Comparison of ENCODE assay signal across 24 mouse cellular contexts in the genomic region with DNA sequence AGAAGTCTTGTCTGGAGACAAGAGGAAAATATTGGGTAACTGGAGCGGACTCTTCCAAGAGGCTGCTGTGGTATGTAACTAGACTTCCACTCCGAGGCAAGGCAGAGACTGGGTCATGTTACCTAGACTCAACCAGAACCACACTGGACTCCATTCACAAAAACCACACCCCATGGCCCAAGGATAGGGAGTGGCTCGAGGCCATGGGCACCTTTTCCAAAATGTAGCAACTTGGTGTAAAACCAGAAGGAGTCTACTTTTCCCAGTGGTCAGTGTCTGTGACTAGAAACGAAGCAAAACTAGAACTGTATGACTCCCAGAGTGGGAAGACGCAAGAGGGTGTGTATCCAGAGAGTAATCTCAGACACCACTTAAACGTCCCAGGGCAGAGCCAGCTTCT.
DNase-seq lines count a peak whose midpoint lies in the region; ATAC-seq lines count a peak whose summit lies in the region.
"Had no signal": no experiment of that assay in that cellular context is flagged by ENCODE, and none has a peak within 500 bp of the region (broad histone marks: within the 10 kb centered on the region; RNA-seq: fewer than 3 reads in every experiment).

No protein-coding gene starts in this region.

- no peak overlapping the region for H3K27ac ChIP-seq in lung, embryonic 15.5 days
- no peak overlapping the region for H3K27ac ChIP-seq in embryonic facial prominence, embryonic 14.5 days (replicated peaks; ENCODE audit: low read depth, low read length)
- no peak overlapping the region for H3K27ac ChIP-seq in limb, embryonic 13.5 days
- H3K27ac ChIP-seq: embryonic facial prominence, embryonic 15.5 days; forebrain, embryonic 12.5 days; forebrain, embryonic 15.5 days; heart, adult 2 months; heart, embryonic 10.5 days; heart, embryonic 13.5 days; hindbrain, embryonic 12.5 days; hindbrain, embryonic 15.5 days had no signal

- WGBS in lung, embryonic 15.5 days = 82% methylated on average over 6 of the region's 6 CpGs
- WGBS in embryonic facial prominence, embryonic 14.5 days = 82% methylated on average over 6 of the region's 6 CpGs
- WGBS in limb, embryonic 13.5 days = 80% methylated on average over 6 of the region's 6 CpGs

- H3K4me1 ChIP-seq in lung, embryonic 15.5 days = 0 out of 2 replicates have a peak, but pooled peaks cover 2% of the 10 kb centered on the region
- no peaks in the 10 kb centered on the region for H3K4me1 ChIP-seq in embryonic facial prominence, embryonic 14.5 days (ENCODE audit: control insufficient read depth, insufficient read depth, low read length)
- peaks cover 13% of the 10 kb centered on the region for H3K4me1 ChIP-seq in limb, embryonic 13.5 days
- H3K4me1 ChIP-seq: embryonic facial prominence, embryonic 15.5 days; forebrain, embryonic 12.5 days; forebrain, embryonic 15.5 days; heart, embryonic 13.5 days; hindbrain, embryonic 12.5 days; hindbrain, embryonic 15.5 days had no signal

- H3K9me3 ChIP-seq in lung, embryonic 15.5 days = no peaks in the 10 kb centered on the region
- no peaks in the 10 kb centered on the region for H3K9me3 ChIP-seq in embryonic facial prominence, embryonic 14.5 days (ENCODE audit: control insufficient read depth, low read length)
- no peaks in the 10 kb centered on the region for H3K9me3 ChIP-seq in limb, embryonic 13.5 days
- H3K9me3 ChIP-seq: embryonic facial prominence, embryonic 15.5 days; forebrain, embryonic 12.5 days; forebrain, embryonic 15.5 days; heart, embryonic 10.5 days; heart, embryonic 13.5 days; hindbrain, embryonic 12.5 days; hindbrain, embryonic 15.5 days had no signal

- ATAC-seq in lung, embryonic 15.5 days (ENCODE audit: borderline replicate concordance, extremely low read depth, low FRiP score, low TSS enrichment) = 0 out of 2 replicates have a peak, but pooled peaks have one; percentile 46
- ATAC-seq in embryonic facial prominence, embryonic 14.5 days (ENCODE audit: low read depth) = no peak
- ATAC-seq in limb, embryonic 13.5 days (ENCODE audit: low FRiP score, low read depth) = peak; percentile 59; the same call in 1 of the 2 replicates
- ATAC-seq: CD4-positive, CD25-positive, alpha-beta regulatory T cell, adult 4 months; forebrain, embryonic 15.5 days had no signal

- H3K4me3 ChIP-seq in lung, embryonic 15.5 days = no peak overlapping the region
- H3K4me3 ChIP-seq in embryonic facial prominence, embryonic 14.5 days (ENCODE audit: low read depth, low read length) = no peak overlapping the region
- H3K4me3 ChIP-seq in limb, embryonic 13.5 days = no peak overlapping the region
- H3K4me3 ChIP-seq: embryonic facial prominence, embryonic 15.5 days; forebrain, embryonic 12.5 days; forebrain, embryonic 15.5 days; heart, adult 2 months; heart, embryonic 10.5 days; heart, embryonic 13.5 days; hindbrain, embryonic 12.5 days; hindbrain, embryonic 15.5 days had no signal

- H3K4me2 ChIP-seq in lung, embryonic 15.5 days = no peak overlapping the region
- H3K4me2 ChIP-seq in embryonic facial prominence, embryonic 14.5 days (ENCODE audit: low read depth, low read length) = no peak overlapping the region
- no peak overlapping the region for H3K4me2 ChIP-seq in limb, embryonic 13.5 days (replicated peaks)
- H3K4me2 ChIP-seq: embryonic facial prominence, embryonic 15.5 days; forebrain, embryonic 12.5 days; forebrain, embryonic 15.5 days; heart, embryonic 13.5 days; hindbrain, embryonic 12.5 days; hindbrain, embryonic 15.5 days had no signal

- H3K27me3 ChIP-seq in lung, embryonic 15.5 days = no peaks in the 10 kb centered on the region
- no peaks in the 10 kb centered on the region for H3K27me3 ChIP-seq in embryonic facial prominence, embryonic 14.5 days (replicated peaks; ENCODE audit: control insufficient read depth, insufficient read depth, low read length)
- no peaks in the 10 kb centered on the region for H3K27me3 ChIP-seq in limb, embryonic 13.5 days
- H3K27me3 ChIP-seq: embryonic facial prominence, embryonic 15.5 days; forebrain, embryonic 12.5 days; forebrain, embryonic 15.5 days; heart, embryonic 13.5 days; hindbrain, embryonic 12.5 days; hindbrain, embryonic 15.5 days had no signal

- intact Hi-C loops in left cerebral cortex, postnatal 4 days (cut with DNase I) = no loop called here

- H3K9ac ChIP-seq in lung, embryonic 15.5 days = no peak overlapping the region
- H3K9ac ChIP-seq in embryonic facial prominence, embryonic 14.5 days (ENCODE audit: low read depth, low read length) = no peak overlapping the region
- no peak overlapping the region for H3K9ac ChIP-seq in limb, embryonic 13.5 days
- H3K9ac ChIP-seq: embryonic facial prominence, embryonic 15.5 days; forebrain, embryonic 12.5 days; forebrain, embryonic 15.5 days; heart, embryonic 13.5 days; hindbrain, embryonic 12.5 days; hindbrain, embryonic 15.5 days had no signal

- no peaks in the 10 kb centered on the region for H3K36me3 ChIP-seq in lung, embryonic 15.5 days
- H3K36me3 ChIP-seq in embryonic facial prominence, embryonic 14.5 days (ENCODE audit: control insufficient read depth, insufficient read depth, low read length) = no peaks in the 10 kb centered on the region
- H3K36me3 ChIP-seq in limb, embryonic 13.5 days = no peaks in the 10 kb centered on the region
- H3K36me3 ChIP-seq: embryonic facial prominence, embryonic 15.5 days; forebrain, embryonic 12.5 days; forebrain, embryonic 15.5 days; heart, embryonic 10.5 days; heart, embryonic 13.5 days; hindbrain, embryonic 12.5 days; hindbrain, embryonic 15.5 days had no signal

- DNase-seq in lung, postnatal 25 days (ENCODE audit: low spot score) = no peak
- peak; percentile 10 for DNase-seq in lung, postnatal 36 days
- no peak for DNase-seq in lung, postnatal 4 days
- DNase-seq in embryonic facial prominence, embryonic 14.5 days (ENCODE audit: low spot score) = peak; percentile 33
- no peak for DNase-seq in spleen, postnatal 14 days (ENCODE audit: low spot score in 2 of 2)
- DNase-seq in left cerebral cortex, postnatal 4 days = no peak
- DNase-seq: adrenal gland, postnatal 10 days; adrenal gland, postnatal 36 days; cerebellum, adult 11 months; cerebellum, adult 2 months; cerebellum, adult 9-11 months; cerebellum, postnatal 25 days; gastrocnemius, postnatal 25 days; heart, adult 2 months had no signal

Comparison
In these comparisons a context has a peak if more than half of its experiments do, and no peak if none do; other contexts are left out.
1. DNase-seq: peak in lung, postnatal 36 days (single experiment) and embryonic facial prominence, embryonic 14.5 days (single experiment); none in lung, postnatal 25 days (single experiment), lung, postnatal 4 days (0 of 2), spleen, postnatal 14 days (0 of 2) and left cerebral cortex, postnatal 4 days (single experiment).